Mouse (Mus musculus) CD4-positive helper T cell, adult 2 months (primary cell): ENCODE measurements around the gene Ift46.
A peak's percentile ranks its signal among the peaks of the same experiment; 100 is the strongest.

Experiments
- DNase-seq: peaks from one replicate; pipeline ENCODE4 v3.0.0-alpha.2; 2012; ENCODE audit warnings: low read depth, missing footprints, low spot score

Ift46 gene

GRCm38 (mm10) chr9:44735886-44736285 lies 31.8 kb upstream of the Ift46 start:
- DNase-seq, result no peak

DNA sequence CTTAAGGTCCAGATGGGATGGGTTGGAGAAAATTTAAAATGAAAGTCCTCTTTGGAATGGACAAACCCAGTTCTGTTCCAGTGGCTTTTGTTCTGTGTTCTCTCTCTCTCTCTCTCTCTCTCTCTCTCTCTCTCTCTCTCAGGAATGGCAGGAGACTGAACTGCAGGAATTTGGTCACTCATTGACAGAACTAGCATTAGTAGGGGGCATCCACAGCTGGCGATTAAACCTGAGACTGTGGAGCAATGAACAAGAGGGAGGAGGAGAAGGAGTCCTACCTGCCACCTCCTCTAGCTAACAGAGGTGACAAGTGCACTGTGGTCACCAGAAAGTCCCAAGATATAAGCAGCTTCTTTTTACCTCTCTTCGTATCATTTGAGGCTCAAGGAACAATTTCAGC lies 31.4 kb upstream of the Ift46 start:
- DNase-seq, result no peak

DNA sequence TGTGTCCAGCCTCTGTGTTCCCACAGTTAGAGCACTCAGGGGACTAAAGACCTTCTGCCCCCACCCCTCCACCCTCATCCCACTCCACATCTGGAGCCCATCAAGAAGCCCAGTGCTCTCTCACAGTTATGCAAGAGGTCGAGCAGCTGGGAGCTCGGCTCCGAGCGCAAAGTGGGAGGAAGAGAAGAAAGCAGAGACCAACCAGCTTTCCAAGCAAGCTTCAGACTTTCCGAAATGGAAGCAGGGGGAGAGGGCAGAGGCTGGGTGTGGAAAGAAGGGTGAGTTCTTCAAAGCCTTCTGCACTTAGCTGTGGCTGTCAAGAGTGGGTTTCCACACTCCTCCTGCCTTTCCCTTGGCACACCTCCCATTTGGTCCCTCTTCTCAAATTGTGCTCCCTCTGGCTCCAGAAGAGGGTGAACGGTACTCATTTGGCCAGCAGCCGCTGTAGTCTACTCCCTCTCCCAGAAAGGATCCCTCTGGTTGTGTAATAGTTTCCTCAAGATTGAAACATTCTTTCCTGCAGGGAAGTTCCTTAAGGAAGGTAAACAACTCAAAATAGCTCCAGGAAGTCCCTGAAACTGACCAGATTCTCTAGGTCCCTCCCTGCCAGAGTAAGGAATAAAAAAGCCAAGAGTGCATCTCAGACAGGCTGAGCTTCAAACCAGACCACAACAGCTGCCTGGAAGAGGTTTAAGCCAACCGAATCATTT lies 30.3 kb upstream of the Ift46 start:
- DNase-seq, result no peak

DNA sequence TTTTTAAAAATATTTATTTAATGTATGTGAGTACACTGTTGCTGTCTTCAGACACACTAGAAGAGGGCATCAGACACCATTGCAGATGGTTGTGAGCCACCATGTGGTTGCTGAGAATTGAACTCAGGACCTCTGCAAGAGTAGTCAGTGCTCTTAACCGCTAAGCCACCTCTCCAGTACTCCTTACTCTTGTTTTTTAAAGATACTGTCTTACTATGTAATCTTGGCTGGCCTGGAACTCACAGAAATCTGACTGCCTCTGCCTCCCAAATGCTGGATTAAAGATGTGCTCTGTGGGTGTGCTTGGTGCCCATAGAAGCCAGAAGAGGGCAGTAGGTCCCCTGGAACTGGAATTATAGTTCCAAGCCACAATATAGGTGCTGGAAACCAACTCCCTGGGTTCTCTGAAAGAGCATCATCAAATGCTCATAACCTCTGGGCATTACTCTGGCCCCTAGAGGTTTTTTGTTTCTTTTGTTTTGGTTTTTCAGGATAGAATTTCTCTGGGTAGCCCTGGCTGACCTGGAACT lies 27.0 kb upstream of the Ift46 start:
- no peak for DNase-seq

GRCm38 (mm10) chr9:44745371-44745770 lies 22.3 kb upstream of the Ift46 start:
- no peak for DNase-seq

DNA sequence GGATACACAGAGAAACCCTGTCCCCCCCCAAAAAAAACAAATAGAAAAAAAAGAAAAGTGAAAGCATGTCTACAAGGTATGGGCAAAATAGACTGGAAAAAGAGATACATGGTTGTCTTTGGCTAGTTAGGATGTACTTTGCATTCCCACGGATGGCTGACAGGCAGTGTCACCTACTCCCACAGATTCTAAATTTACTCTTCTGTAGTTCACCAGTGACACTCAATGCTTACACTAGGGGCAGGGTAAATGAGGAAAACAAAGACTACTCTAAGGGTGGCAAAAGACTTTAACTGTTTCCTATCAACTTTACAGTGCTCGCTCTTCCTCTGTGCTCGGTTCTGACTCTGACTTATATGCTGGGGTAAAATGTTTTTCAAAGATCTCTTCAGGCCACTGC lies 21.0 kb upstream of the Ift46 start:
- DNase-seq, result no peak

DNA sequence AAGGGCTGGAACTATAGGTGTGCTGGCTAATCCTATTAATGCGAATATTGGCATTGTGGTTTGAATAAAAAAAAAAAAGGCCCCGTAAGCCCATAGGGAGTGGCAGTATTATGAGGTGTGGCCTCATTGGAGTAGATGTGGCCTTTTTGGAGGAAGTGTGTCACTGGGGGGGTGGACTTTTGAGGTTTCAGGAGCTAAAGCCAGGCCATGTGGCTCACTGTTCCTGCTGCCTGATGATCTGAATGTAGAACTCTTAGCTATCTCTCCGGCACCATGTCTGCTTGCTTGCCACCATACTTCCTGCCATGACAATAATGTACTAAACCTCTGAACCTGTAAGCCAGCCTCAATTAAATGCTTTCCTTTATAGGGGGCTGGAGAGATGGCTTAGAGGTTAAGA lies 20.4 kb upstream of the Ift46 start:
- no peak for DNase-seq

GRCm38 (mm10) chr9:44748473-44748872 lies 19.2 kb upstream of the Ift46 start:
- no peak for DNase-seq

DNA sequence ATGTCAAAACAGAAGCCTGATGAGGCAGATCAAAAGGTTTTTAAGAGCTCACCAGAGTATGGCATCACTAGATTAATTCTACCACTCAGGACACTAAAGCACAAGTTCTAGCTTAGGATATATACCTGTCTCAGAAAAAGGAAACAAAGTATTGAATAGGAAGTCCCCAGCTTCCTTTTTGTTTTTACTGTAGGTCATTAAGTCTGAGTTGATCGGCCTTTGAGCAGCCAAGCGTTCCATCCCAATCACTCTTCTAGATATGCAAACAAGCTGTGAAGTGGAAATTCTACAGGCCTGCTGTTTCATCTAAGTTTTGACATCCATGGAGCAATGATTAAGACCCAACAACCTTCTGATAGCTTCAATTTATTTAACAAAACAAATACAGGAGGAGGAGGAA lies 6.8 kb upstream of the Ift46 start:
- no peak for DNase-seq

DNA sequence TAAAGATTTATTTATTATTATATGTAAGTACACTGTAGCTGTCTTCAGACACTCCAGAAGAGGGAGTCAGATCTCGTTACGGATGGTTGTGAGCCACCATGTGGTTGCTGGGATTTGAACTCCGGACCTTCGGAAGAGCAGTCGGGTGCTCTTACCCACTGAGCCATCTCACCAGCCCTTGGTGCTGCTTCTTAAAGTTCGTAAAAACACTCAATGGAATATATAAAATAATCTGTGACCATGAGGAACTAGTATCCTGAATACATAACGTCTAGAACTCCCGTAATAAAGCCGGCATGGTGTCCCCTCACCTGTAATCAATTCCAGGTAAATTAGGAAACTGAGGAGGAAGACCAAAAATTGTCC lies 304 bp downstream of the Ift46 start:
- DNase-seq, result peak; percentile 14

DNA sequence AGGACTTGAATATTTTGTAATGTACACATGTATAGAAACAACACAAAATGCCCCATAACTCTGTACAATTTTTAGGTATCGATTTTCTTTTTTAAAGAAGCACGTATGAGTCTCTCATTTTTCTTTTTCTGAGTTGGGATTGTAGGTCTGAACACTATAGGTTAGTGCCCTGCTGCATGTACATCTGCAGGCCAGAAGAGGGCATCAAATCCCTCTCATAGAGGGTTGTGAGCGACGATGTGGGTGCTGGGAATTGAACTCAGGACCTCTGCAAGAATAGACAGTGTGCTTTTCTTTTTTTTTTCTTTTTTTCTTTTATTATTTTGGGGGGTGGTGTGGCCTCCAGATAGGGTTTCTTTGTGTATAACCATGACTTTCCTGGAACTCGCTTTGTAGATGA lies 3.7 kb downstream of the Ift46 start:
- peak; percentile 16 for DNase-seq

- no peak for DNase-seq
Measured at GRCm38 (mm10) chr9:44772392-44772749, 4.7 kb downstream of the Ift46 start.

- DNase-seq, result peak; percentile 97
Measured at GRCm38 (mm10) chr9:44772750-44773651, 5.3 kb downstream of the Ift46 start.

GRCm38 (mm10) chr9:44792842-44793241 lies 25.1 kb downstream of the Ift46 start:
- DNase-seq, result no peak

DNA sequence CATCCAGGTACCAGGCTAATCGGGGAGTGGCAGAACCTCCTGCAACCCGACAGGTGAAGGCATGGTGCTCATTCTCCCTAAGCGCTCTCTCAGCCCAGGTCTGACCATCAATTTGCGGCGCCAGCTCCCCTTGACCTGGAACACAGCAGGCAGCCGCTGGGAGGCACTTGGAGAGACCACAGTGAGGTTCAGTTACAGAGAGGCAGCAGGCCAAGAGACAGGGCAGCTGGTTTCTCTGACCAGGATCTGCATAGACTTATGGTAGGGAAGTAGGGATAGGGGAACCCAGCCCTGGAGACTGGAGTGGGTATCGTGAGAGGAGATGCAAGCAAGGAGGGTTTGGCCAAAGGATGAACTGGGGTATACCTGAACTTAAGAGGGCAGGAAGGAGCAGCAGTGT lies 30.6 kb downstream of the Ift46 start:
- DNase-seq, result no peak

- peak; percentile 80 for DNase-seq
Measured at GRCm38 (mm10) chr9:44799102-44799957, 31.6 kb downstream of the Ift46 start, which contains the start of gene Tmem25. Gene Tmem25 (minus strand): TSS chr9:44799307.

DNA sequence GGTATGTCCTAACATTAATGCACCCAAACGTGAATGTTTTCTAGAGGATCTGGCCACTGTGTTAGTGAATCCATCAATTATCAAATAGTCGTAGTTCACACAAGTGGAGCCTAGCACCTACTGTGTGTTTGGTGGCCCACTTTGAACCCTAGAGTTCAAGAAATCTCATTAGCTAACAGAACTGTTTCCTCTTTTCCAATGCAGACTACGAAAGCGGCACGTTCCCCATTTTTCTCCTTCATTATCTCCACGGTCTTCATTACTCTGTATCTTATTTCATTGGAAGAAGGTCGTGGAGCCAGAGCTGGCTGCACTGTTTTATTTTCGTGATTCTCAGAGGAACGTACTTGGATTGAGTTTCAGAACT lies 32.2 kb downstream of the Ift46 start:
- DNase-seq, result no peak

GRCm38 (mm10) chr9:44801669-44802068 lies 34.0 kb downstream of the Ift46 start:
- no peak for DNase-seq

- DNase-seq, result no peak
Measured at GRCm38 (mm10) chr9:44802808-44803450, 35.2 kb downstream of the Ift46 start, which contains the start of gene Ttc36. Gene Ttc36 (minus strand): TSS chr9:44803072.

GRCm38 (mm10) chr9:44804678-44805077 lies 37.0 kb downstream of the Ift46 start:
- DNase-seq, result no peak

DNA sequence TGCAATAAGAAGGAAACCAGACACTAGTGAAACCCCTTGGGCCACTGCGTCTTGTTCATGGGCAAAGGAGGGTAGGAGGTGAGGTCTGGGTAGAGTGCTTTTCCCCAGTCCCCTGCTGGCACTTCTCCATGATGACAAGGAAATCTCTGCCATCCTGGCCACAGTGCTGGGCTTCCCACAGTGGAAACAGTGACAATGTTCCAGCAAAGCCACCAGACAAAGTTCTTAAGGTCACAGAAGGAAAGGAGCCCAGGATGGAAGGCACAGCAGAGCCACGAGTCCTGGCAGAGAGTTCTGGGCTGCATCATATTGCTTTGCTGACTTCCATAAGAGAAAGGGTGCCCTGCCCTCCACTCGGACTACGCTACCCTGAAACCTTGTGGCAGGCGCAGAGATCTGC lies 37.8 kb downstream of the Ift46 start:
- no peak for DNase-seq
